ENCODE assay signal across 10 mouse cellular contexts in the genomic region with DNA sequence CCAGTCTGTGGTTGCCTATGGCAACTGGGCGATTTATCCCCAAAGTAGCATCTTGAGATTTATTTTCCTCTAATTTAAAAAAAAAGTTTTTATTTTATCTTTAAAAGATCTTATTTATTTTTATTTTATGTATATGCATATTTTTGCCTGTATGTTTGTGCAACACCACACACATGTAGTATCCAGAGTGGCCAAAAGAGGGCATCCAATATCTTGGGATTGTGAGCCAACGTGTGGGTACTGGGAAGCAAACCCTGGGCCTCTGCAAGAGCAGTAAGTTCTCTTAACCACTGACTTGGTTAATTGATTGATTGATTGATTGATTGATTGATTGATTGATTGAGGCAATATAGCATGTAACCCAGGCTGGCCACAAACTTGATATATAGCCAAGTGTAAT. TPM values are rescaled to one million over a fixed set of nuclear protein-coding genes. Genes with fewer than 3 reads are reported as not detected.
DNase-seq lines count a peak whose midpoint lies in the region; ATAC-seq and TF ChIP-seq lines count a peak whose summit lies in the region.
"Had no signal": no experiment of that assay in that cellular context is flagged by ENCODE, and none has a peak within 500 bp of the region (broad histone marks: within the 10 kb centered on the region; RNA-seq: fewer than 3 reads in every experiment).

No protein-coding gene starts in this region.

- TF ChIP-seq CTCF in heart, postnatal 0 days (IDR thresholded peaks at IDR 0.05; ENCODE audit: low read depth): peak; percentile 16; the same call in 1 of the 2 replicates

- no peaks in the 10 kb centered on the region for H3K27me3 ChIP-seq in heart, postnatal 0 days (ENCODE audit: control insufficient read depth, insufficient read depth, low read length)

- no peak overlapping the region for H3K9ac ChIP-seq in heart, postnatal 0 days (replicated peaks; ENCODE audit: low read depth, low read length)

- WGBS in heart, postnatal 0 days: 33% methylated on average over 2 of the region's 2 CpGs

- H3K27ac ChIP-seq in heart, postnatal 0 days (ENCODE audit: low read depth): peak overlapping the region; percentile 82; the same call in 1 of the 2 replicates

- DNase-seq in heart, postnatal 0 days (ENCODE audit: low spot score): no peak
- no peak for DNase-seq in heart, adult 11 months
- DNase-seq in A20 (ENCODE audit: low read depth, low spot score): peak; percentile 73
- peak; percentile 32 for DNase-seq in MEL-GATA-1-ER (ENCODE audit: extremely low read depth, low read depth)
- DNase-seq in lung, postnatal 25 days (ENCODE audit: low spot score): peak; percentile 18
- DNase-seq in layer of hippocampus, postnatal 14 days (ENCODE audit: low spot score in 2 of 2): no peak
- DNase-seq in kidney, adult 8-10 months: no peak
- DNase-seq in ovary, postnatal 14 days (ENCODE audit: low spot score): no peak

- no peak overlapping the region for H3K4me2 ChIP-seq in heart, postnatal 0 days (ENCODE audit: low read depth, low read length)

- no peaks in the 10 kb centered on the region for H3K4me1 ChIP-seq in heart, postnatal 0 days (ENCODE audit: control insufficient read depth, insufficient read depth)

- no peaks in the 10 kb centered on the region for H3K9me3 ChIP-seq in heart, postnatal 0 days (replicated peaks; ENCODE audit: control insufficient read depth, low read length)

- H3K4me3 ChIP-seq in heart, postnatal 0 days (ENCODE audit: low read depth, low read length): no peak overlapping the region

- no peak for ATAC-seq in heart, postnatal 0 days (ENCODE audit: insufficient read depth, low read depth)

- TF ChIP-seq EP300 in heart, postnatal 0 days (IDR thresholded peaks at IDR 0.05; ENCODE audit: low read depth): no peak

- H3K36me3 ChIP-seq in heart, postnatal 0 days (replicated peaks; ENCODE audit: control insufficient read depth, insufficient read depth, low read length): no peaks in the 10 kb centered on the region

RNA-seq across cellular contexts. Expression of a gene that starts 18.7 kb away (rescaled TPM):
- total RNA-seq in heart, postnatal 0 days (2014; rRNA removed; ENCODE audit: low replicate concordance): 15.2 and 31.2 TPM in 2 replicates
- polyA plus RNA-seq in heart, postnatal 0 days (2015; fragmentation: Nextera tagmentation; extraction: Ambion mirVana): 30.4 and 35.8 TPM in 2 replicates
- 10 to 100 TPM; 26.7 to 30.1 TPM for total RNA-seq in layer of hippocampus, postnatal 14 days (2021)

RNA-seq across cellular contexts. Expression of a gene that starts 24.8 kb away (rescaled TPM):
- not detected in 2 replicates for total RNA-seq in heart, postnatal 0 days (2014; rRNA removed; ENCODE audit: low replicate concordance)
- polyA plus RNA-seq in heart, postnatal 0 days (2015; fragmentation: Nextera tagmentation; extraction: Ambion mirVana): 1.1 and 1.4 TPM in 2 replicates
- not detected for total RNA-seq in layer of hippocampus, postnatal 14 days (2021)
- polyA plus RNA-seq: neural tube, embryonic 11.5 days; testis, adult 2 months had no signal

RNA-seq across cellular contexts. Expression of a gene that starts 26.7 kb away (rescaled TPM):
- 0.19 and 5.0 TPM in 2 replicates for total RNA-seq in heart, postnatal 0 days (2014; rRNA removed; ENCODE audit: low replicate concordance)
- 0.38 and 0.44 TPM in 2 replicates for polyA plus RNA-seq in heart, postnatal 0 days (2015; fragmentation: Nextera tagmentation; extraction: Ambion mirVana)
- 1 to 10 TPM; 3.7 to 3.8 TPM for total RNA-seq in layer of hippocampus, postnatal 14 days (2021)

RNA-seq across cellular contexts. Expression of a gene that starts 32.3 kb away (rescaled TPM):
- total RNA-seq in heart, postnatal 0 days (2014; rRNA removed; ENCODE audit: low replicate concordance): 3.6 and 5.4 TPM in 2 replicates
- 0.40 and 0.69 TPM in 2 replicates for polyA plus RNA-seq in heart, postnatal 0 days (2015; fragmentation: Nextera tagmentation; extraction: Ambion mirVana)
- total RNA-seq in layer of hippocampus, postnatal 14 days (2021): 10 to 100 TPM; 32.5 to 35.5 TPM

RNA-seq across cellular contexts. Expression of a gene that starts 50.5 kb away (rescaled TPM):
- total RNA-seq in heart, postnatal 0 days (2014; rRNA removed; ENCODE audit: low replicate concordance): 3.6 and 11.4 TPM in 2 replicates
- polyA plus RNA-seq in heart, postnatal 0 days (2015; fragmentation: Nextera tagmentation; extraction: Ambion mirVana): 4.2 and 5.2 TPM in 2 replicates
- total RNA-seq in layer of hippocampus, postnatal 14 days (2021): 100 to 1,000 TPM; 981 to 987 TPM

Comparison
In these comparisons a context has a peak if more than half of its experiments do, and no peak if none do; other contexts are left out.
1. DNase-seq: peak in A20 (single experiment), MEL-GATA-1-ER (single experiment) and lung, postnatal 25 days (single experiment); none in heart, postnatal 0 days (single experiment), heart, adult 11 months (single experiment), layer of hippocampus, postnatal 14 days (0 of 2), kidney, adult 8-10 months (0 of 2) and ovary, postnatal 14 days (single experiment).